Mouse (Mus musculus) spleen, postnatal 10 days (tissue): ENCODE data around the gene Sertad4.
A peak's percentile ranks its signal among the peaks of the same experiment; 100 is the strongest.

ENCODE experiments used
- DNase-seq, 2 experiments: peaks; one replicate each; pipeline ENCODE4 v3.0.0; 2021 to 2022; ENCODE audit warnings: low spot score in 2 of 2

Sertad4 gene

GRCm38 (mm10) chr1:192852047-192852446 lies 3.5 kb downstream of the Sertad4 start:
- no peak for DNase-seq

- DNase-seq = no peak
Observed at GRCm38 (mm10) chr1:192851640-192852039, 3.9 kb downstream of the Sertad4 start.

- DNase-seq = no peak
Observed at GRCm38 (mm10) chr1:192851126-192851525, 4.4 kb downstream of the Sertad4 start.

- DNase-seq = no peak
Observed at GRCm38 (mm10) chr1:192849616-192850015, 5.9 kb downstream of the Sertad4 start.

- no peak for DNase-seq
Observed at GRCm38 (mm10) chr1:192847254-192847653, 8.3 kb downstream of the Sertad4 start.

- no peak for DNase-seq
Observed at GRCm38 (mm10) chr1:192841094-192841813, 14.3 kb downstream of the Sertad4 start.

- no peak for DNase-seq
Observed at GRCm38 (mm10) chr1:192840655-192841054, 14.9 kb downstream of the Sertad4 start.

- DNase-seq = no peak
Observed at GRCm38 (mm10) chr1:192835211-192835681, 20.3 kb downstream of the Sertad4 start.

GRCm38 (mm10) chr1:192834361-192835210 lies 21.0 kb downstream of the Sertad4 start:
- no peak for DNase-seq

- DNase-seq = no peak
Observed at GRCm38 (mm10) chr1:192833586-192833985, 22.0 kb downstream of the Sertad4 start.

GRCm38 (mm10) chr1:192833097-192833496 lies 22.5 kb downstream of the Sertad4 start:
- DNase-seq = no peak

- no peak for DNase-seq
Observed at GRCm38 (mm10) chr1:192832338-192832737, 23.2 kb downstream of the Sertad4 start.

GRCm38 (mm10) chr1:192830444-192830843 lies 25.1 kb downstream of the Sertad4 start:
- no peak for DNase-seq

GRCm38 (mm10) chr1:192828928-192829327 lies 26.6 kb downstream of the Sertad4 start:
- DNase-seq = no peak

- DNase-seq = no peak
Observed at GRCm38 (mm10) chr1:192827955-192828354, 27.6 kb downstream of the Sertad4 start.

GRCm38 (mm10) chr1:192825746-192826145 lies 29.8 kb downstream of the Sertad4 start:
- DNase-seq = peak in 1 of 2 experiments; percentile 40

GRCm38 (mm10) chr1:192822652-192823525 lies 32.7 kb downstream of the Sertad4 start:
- no peak for DNase-seq

- no peak for DNase-seq
Observed at GRCm38 (mm10) chr1:192822309-192822651, 33.3 kb downstream of the Sertad4 start.

- no peak for DNase-seq
Observed at GRCm38 (mm10) chr1:192818334-192818733, 37.2 kb downstream of the Sertad4 start.

- DNase-seq = no peak
Observed at GRCm38 (mm10) chr1:192815789-192816188, 39.8 kb downstream of the Sertad4 start.

GRCm38 (mm10) chr1:192814700-192815099 lies 40.9 kb downstream of the Sertad4 start:
- DNase-seq = no peak

- no peak for DNase-seq
Observed at GRCm38 (mm10) chr1:192812758-192813157, 42.8 kb downstream of the Sertad4 start.
